Mouse (Mus musculus) WW6 (cell line): Measurements from ENCODE around the gene Tdo2.

Experiments
- DNase-seq: peaks from one replicate; pipeline ENCODE4 v3.0.0-alpha.2; 2013; ENCODE audit warnings: low read depth, low spot score

The Tdo2 gene

GRCm38 (mm10) chr3:81943097-81943496, 32.9 kb downstream of the Tdo2 start:
- DNase-seq, result no peak

DNA sequence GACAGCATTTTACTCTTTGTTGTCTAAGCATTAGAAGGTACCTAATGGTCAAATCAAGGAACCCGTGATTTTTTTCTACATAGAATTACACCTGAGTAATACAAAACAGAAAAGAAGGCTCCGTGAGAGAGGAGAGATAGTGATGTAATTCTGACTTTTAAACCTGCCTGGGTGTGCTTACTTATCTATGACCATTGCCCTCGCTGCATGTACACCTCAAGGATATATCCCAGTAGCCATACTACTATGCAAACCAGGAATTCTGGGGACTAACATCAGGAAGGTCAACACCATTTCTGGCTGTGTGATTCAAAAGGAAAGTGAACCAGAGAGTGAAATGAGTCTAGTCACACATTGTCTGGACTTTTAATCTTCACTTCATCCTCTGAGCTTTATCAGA, 33.7 kb downstream of the Tdo2 start:
- no peak for DNase-seq

DNA sequence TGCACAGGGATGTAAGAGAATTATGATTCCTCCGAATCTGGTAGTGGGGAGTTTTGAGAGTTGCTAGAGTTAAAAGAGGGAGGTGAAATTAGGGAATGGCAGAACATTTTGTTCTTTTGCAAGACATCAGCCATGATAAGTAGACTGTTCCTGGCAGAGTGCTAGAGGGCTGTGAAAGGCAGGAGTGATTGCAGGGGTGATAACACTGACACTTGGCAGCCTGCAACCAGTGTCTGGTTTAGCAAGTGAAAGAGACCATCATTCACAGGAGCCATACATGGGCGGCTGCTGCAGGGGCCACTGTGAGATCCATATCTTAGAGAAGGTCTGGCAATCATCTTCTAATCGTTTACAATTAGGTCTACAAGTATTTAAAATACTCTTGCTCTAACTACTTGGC, 37.1 kb downstream of the Tdo2 start:
- DNase-seq, result no peak

DNA sequence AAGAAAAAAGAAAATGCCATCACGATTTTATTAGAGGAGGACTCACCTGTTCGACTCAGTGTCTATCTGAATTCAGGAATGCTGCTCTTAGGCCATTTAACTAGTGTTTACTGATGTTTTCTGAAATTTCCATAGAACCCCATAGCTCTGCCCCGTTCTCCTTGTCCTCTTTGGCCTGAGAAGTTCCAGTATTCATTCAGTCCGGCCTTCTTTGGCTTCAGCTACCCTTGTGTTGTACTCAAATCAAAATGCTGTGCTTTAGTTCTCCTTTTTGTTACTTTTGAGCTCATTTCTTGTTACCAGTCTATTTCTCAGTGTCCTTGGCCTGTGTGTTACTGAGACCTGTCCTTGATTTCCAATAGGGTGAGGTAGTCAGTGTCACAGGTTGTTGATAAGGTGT, 42.7 kb downstream of the Tdo2 start:
- DNase-seq, result no peak

DNA sequence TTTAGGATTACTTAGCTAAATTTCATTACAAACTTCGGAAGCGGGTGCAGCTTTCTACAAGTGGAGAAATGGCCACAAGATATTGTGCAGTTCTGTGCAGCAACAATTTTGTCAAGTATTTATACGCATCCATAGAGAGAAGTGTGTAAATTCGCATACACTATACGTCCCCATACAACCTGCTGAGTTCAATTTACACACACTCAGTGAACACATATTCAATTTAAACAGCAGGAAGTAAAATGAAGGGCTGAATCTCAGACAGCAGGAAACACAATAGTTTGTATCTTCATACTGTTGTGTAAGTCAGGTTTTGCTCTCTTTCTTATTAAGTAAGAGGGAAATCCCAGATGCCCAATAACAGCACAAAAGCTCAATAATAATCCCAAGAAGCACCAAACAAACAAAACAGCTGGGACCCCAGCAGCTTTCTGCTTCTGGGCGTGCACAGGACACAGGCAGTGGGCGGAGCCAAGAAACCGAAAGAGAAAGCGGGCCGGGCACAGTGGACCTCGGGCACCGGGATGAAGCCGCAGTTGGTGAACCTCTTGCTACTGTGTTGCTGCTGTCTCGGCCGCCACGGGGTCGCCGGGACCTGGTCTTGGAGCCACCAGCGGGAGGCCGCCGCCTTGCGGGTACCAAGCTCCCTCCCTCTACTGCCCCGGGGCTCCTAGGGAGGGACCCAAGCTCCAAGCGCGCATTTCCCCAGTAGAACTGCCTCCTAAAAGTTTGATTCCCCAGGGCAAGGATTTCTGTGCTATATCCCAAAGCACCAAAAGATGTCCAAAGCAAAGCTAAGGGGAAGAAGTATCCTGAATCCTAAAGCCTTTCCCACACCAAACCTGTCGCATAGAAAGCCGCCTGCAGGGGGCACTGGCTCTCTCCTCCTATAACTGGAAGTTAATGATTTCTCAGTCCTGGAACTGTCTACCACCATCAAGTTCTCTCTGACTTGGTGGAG, 43.6 kb downstream of the Tdo2 start, which contains the start of gene Ctso:
Gene Ctso, plus strand, starts transcription at position 461 of the 961 bp plus-strand sequence.
- DNase-seq, result no peak

DNA sequence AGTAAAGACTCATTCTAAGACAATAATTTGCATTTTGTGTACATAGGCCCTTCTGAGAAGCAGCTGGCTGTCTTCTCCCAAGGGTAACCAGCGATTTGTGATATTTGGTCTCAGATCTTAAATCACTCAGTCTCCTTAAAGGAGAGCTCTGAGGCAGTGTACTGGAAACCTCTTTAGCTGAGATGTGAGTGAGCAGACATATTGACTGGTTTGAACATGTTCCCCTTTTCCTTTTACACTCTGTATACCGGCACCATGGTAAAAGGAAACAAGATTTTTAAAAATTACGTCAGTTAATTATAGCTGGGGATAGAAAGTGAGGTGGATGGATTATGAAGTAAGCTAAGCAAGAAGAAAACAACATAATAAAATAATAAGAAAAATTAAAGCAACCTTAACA, 44.3 kb downstream of the Tdo2 start:
- no peak for DNase-seq

DNA sequence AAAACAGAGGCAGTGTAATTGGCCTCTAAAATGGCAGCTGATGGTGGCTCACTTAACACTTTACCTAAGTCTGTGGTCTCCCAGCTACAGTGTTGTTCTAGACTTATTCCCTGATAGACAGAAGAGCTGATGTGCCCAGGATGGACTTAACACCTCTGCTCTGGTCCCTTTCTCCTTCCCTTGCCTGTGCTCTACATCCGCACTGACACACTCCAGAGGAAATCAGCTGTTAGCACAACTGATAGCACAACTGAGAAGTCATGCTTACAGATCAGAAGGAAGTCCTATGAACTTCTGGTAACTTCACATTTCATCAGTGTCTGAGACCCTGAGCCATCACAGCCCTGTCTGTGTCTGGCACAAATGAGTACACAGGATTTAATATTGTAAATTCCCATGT, 46.9 kb downstream of the Tdo2 start:
- DNase-seq, result no peak

DNA sequence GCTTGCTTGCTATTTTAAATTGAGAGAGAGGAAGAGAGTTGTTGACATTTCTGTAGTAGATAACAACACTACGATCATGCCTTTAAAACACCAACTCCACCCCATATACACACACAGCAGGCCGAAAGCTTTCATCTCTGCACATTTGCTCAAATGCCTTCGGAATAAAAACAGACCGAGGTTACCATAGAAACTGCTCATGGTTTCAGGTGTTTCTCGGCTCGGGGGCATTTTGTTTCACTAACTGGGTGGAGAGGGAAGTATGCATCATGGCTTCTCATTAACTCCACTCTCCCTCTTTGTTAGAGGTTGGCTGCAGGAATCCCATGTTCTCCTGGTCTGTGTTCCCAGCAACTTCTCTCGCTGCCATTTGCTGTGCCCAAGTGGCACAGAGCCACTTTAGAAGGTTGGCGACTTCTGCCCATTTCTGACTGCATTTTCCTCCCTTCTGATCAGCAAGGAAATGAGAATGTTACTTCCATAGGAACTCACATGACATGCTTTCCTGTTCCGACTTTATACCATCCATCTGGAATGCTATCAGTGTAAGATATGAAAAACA, 49.2 kb downstream of the Tdo2 start:
- no peak for DNase-seq

GRCm38 (mm10) chr3:81925856-81926255, 50.1 kb downstream of the Tdo2 start:
- no peak for DNase-seq

DNA sequence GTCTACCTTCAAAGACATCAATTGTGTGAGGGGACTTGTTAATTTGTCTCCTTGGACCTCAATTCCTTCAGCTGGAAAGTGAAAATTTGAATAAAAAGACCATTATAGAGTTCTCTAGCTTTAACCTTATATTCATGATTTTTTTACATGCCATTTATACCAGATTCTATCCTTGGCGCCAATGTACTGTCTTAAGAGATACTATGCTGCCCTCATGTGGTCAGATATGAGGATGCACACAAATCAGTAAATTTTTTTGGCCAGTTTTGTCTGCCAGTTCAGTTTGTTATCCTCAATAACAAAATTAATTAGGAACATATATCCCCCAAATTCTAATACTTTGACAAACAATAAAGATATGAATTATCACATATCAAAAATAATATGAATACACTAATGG, 51.1 kb downstream of the Tdo2 start:
- DNase-seq, result no peak

GRCm38 (mm10) chr3:81922910-81923309, 53.1 kb downstream of the Tdo2 start:
- no peak for DNase-seq

GRCm38 (mm10) chr3:81919681-81920080, 56.3 kb downstream of the Tdo2 start:
- DNase-seq, result no peak

- DNase-seq, result no peak
These were observed 57.8 kb downstream of the Tdo2 start for GRCm38 (mm10) chr3:81918215-81918614.

DNA sequence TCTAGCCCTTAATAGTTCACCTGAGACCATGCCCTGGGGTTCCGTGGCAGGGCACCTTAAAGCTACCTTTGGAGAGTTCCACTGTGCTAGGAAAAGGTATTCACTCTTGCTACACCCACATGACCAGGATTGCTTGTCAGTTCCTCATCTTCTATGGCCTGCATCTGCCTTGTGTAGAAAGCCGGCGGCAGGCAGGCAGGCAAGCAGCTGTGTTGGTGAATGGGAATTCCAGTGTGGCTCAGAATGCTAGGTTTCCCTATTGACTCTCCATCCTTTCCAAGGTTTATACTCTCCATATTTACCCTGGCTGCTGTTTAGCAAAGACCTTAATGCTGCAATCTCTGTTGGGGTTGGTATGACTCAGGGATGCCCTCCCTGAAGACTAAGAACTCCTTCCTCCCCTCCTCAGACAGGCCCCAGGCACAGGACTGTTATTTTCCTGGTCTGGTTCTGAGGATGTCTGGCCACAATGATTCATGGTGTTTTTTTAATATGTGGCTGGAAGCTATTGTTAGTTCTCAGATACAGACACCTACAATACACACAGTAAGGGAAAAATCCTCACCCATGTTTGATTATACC, 58.6 kb downstream of the Tdo2 start:
- DNase-seq, result no peak

DNA sequence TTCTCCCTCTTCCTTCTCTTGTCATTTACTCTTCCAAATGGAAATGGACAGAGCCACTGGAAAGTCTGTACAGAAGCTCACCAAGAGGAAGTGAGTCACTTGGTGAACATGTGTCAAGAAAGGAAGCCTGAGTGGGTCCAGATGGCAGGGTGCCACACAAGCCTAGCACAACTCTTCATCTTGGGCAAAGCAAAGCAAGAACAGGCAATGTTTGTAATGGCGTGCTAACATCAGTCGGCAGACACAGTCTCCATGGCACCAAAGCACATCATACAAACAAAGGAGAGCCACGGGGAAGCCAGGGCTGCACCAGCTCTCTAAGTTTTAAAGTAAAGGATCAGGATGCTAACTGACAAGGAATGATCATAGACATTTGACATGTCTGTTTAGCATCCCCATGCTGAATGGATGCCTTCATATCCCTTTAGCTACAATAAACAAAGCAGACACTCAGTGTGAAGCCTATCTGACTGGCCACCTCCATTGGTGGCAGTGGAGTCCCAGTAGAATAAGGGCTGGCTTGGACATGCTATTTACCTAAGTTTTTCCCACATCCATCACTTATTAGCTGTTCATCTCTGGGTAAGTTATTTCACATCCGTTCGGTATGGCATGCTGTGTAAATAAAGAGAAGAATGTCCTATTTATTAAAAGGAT, 59.8 kb downstream of the Tdo2 start:
- no peak for DNase-seq

- no peak for DNase-seq
These were observed 65.5 kb downstream of the Tdo2 start for GRCm38 (mm10) chr3:81910286-81911036.
